Mouse (Mus musculus): Measurements from ENCODE around the gene Numb.

- TF ChIP-seq CTCF (IDR thresholded peaks at IDR 0.05) (no peak), EP300 (IDR thresholded peaks at IDR 0.05) (no peak)
These were observed 69.1 kb downstream of the Numb start for GRCm38 (mm10) chr12:83852512-83853213.

All from lung, postnatal 0 days (tissue).